Mouse (Mus musculus): ENCODE measurements around the gene Ppp1r16b.

Ppp1r16b gene

DNA sequence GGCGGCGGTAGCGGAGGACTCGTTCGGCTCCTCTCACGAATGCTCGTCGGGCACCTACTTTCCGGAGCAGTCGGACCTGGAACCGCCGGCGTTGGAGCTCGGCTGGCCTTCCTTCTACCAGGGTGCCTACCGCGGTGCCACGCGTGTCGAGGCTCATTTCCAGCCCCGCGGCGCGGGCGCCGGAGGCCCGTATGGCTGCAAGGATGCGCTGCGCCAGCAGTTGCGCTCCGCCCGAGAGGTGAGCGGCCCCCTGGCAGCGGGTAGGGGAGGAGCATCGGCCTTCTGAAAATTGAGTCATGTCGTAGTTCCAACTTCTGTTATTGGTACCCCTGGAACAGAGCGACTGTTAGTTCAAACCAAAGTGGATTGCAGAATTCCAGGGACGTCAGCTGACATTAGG, 103.2 kb downstream of the Ppp1r16b start:
- DNase-seq (ENCODE audit: low read depth, low spot score) = peak; percentile 61

- no peak for DNase-seq (ENCODE audit: low read depth, low spot score)
These were observed 103.6 kb downstream of the Ppp1r16b start for GRCm38 (mm10) chr2:158768771-158769170.

GRCm38 (mm10) chr2:158770126-158770757, 105.0 kb downstream of the Ppp1r16b start:
- DNase-seq (ENCODE audit: low read depth, low spot score) = no peak

GRCm38 (mm10) chr2:158771066-158771763, 106.0 kb downstream of the Ppp1r16b start:
- DNase-seq (ENCODE audit: low read depth, low spot score) = no peak

DNA sequence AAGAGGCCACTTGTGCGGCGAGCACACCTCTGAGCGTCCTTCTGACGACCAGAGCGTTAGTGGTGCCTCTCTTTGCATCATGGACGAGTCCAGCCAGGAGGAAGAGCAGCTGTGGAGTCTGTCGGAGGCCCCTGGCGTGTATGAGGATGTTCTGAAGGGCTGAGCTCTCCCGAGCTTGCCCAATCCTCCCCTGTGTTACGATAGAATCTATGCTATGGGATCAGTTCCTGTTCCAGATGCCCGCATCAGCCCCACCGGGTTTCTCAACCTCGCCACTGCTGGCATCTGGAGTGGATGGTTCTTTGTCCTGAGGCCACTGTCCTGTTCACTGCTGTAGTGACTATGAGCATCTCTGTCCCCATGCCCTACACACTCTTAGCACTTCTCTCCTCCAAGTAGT, 107.6 kb downstream of the Ppp1r16b start:
- no peak for DNase-seq (ENCODE audit: low read depth, low spot score)

DNA sequence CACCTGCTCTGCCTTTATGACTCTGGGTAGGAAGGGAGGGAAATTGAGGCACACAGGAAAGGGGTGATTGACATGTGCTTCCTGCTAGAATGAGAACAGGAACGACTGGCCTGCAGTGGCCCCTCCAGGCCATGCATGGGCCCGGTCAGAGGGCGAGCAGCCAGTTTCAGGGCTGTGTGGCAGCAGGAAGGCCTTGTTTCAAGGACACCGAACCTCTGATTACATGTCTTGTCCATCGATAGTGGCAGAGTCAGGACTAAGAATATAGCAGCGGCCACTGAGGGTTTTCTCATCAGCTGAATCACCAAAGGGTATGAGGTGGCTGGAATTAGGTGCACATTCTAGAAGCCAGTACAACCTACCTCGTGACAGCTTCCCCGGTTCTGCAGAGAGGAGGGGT, 109.7 kb downstream of the Ppp1r16b start:
- no peak for DNase-seq (ENCODE audit: low read depth, low spot score)

DNA sequence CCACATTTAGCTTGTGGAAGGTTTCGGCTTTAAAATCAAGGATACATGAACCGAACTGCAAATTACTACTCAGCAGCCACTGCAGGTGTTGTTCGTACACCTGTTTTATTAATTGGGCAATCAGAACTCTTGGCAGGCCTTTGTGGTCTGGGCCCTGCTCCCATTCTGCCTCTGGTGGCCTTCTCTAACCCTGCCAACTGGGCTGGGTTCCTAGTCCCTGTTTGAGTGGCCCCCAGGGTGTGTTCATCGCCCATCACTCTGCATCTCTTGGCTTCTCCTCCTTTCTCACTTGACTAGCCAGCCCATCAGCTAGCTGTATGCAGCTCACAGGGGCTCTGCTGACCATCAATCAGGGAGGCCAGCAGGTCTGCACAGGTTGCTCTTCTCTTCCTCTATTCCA, 111.5 kb downstream of the Ppp1r16b start:
- DNase-seq (ENCODE audit: low read depth, low spot score) = no peak

DNA sequence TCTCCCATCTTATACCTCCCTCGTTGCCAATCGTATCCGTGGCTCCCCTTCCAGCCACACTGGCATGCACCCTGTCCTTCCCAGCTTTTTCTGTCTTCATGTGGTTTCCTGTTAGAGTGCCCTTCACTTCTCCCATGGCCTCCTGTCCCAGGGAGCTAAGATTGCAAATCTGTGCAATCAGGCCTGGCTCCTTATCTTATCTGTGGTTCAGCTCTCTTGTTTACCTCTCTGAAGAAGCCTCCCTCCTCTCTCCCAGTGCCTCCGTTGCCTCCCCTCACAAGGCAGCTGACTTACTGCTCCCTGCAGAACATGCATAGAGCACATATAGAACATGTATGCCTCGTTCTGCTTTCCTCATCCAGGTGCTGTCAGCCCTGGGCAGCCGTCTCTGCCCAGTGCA, 112.3 kb downstream of the Ppp1r16b start:
- no peak for DNase-seq (ENCODE audit: low read depth, low spot score)

DNA sequence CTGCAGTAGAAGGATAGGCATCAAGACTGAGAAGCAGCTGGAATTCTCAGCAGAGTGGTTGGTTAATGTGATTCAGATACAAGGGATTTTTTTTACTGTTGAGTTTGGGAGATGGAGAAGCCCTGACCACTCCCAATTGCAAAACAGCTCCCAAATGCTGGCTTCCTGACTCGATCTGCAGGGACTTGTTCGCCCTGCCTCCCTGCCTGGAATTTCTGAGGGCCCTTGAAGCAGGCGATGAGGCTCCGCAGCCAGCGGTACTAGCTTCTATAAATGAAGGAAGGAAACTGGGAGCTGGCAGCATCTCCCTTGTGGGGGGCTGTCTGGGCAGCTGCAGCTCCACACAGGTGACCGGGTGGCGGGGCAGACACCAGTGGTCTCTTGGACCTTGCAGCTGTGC, 113.2 kb downstream of the Ppp1r16b start:
- DNase-seq (ENCODE audit: low read depth, low spot score) = no peak

DNA sequence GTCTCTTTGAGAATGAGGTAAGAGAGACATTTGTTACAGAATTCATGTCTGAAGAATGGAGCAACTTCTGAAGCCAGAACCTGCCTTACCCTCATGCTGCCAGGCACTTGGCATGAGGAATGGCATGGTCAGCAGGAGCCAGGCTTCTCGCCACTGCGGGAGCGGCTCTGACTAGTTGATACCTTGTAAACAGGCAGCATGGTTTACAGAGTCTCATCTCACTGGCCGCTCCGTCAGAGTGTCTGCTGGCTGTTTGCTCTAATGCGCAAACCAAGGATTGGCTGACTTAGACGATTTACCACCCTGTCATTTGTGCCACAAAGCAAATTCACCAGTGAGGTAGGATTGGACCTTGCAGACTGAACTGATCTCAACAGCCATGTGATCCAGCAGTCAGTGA, 115.9 kb downstream of the Ppp1r16b start:
- no peak for DNase-seq (ENCODE audit: low read depth, low spot score)

- DNase-seq (ENCODE audit: low read depth, low spot score) = no peak
These were observed 122.0 kb downstream of the Ppp1r16b start for GRCm38 (mm10) chr2:158786927-158787795.

DNA sequence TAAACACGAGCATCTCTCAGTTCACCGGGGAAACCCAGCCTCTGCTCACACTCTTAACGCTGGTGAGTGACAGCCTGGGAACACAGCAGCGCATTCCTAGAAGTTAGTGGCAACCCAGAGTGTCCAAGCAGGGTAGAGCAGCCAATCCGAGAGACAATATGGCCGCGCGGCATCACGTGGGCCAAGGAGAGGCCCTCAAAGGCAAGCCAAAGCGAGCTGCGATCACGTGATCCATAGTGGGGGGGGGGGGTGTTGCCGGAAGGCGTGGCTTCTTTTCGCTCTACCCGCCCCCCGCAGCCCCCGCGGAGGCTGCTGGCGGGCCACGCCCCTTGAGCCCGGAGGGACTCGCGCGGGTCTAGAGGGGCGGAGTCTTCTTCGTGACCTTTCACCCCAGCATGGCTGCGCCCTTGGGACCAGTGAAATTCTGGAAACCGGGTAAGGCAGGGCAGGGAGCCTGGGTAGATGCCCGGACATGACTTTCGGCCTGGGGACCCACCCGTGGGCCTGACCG, 129.4 kb downstream of the Ppp1r16b start, which contains the start of gene Dhx35:
Gene Dhx35 (plus strand): TSS at position 314 of the 511 bp plus-strand sequence.
- DNase-seq (ENCODE audit: low read depth, low spot score) = peak; percentile 96

DNA sequence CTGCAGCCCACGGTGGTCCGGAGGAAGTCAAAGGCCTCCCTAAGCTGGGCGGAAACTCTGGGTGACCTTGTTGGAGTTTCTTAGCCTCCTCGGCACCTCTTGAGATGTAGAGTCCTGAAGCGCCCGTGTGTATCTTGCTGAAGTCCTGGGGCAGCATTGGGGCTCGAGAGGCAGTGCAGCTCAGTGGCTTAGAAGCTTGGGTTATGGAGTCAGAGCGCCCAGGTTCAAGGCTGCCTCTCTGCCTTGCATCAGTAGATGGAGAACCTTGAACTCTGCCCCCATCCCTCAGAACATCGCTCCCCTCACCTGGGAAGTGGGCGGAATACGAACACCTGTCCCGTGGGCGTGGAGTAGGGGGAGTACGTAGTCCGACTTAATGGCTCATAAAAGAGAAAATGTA, 129.8 kb downstream of the Ppp1r16b start:
- DNase-seq (ENCODE audit: low read depth, low spot score) = no peak

GRCm38 (mm10) chr2:158795875-158796274, 130.7 kb downstream of the Ppp1r16b start:
- no peak for DNase-seq (ENCODE audit: low read depth, low spot score)

GRCm38 (mm10) chr2:158799328-158799727, 134.1 kb downstream of the Ppp1r16b start:
- DNase-seq (ENCODE audit: low read depth, low spot score) = no peak

GRCm38 (mm10) chr2:158800788-158801187, 135.6 kb downstream of the Ppp1r16b start:
- DNase-seq (ENCODE audit: low read depth, low spot score) = no peak

DNA sequence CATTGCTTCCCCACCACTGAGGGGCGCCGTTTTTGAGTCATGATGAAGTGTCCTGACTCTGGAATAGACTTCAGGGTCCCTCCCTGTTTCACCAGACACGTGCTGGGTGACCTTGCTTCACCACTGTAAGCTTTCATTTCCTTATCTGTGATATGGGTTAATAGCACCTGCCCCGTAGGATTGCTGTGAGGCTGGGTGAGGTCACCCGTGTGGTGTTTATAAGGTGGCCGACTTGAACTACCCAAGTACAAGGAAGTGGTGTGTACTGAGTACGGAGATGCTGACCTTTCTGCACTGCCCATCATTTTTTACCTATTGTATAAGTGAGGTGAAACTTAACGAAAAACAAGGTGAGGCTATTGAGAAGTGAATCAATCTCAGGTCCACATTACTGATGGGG, 138.4 kb downstream of the Ppp1r16b start:
- DNase-seq (ENCODE audit: low read depth, low spot score) = no peak

GRCm38 (mm10) chr2:158815686-158816085, 150.5 kb downstream of the Ppp1r16b start:
- DNase-seq (ENCODE audit: low read depth, low spot score) = no peak
